Mouse (Mus musculus) Patski (cell line): ENCODE data around the gene Enpp1. TPM values are rescaled to one million over a fixed set of nuclear protein-coding genes. Genes with fewer than 3 reads are reported as not detected.

Experiments used
- ATAC-seq: fragments of 100-300 bp; one replicate; pipeline ENCODE4 v1.8.0; 2021
- CTCF ChIA-PET: fragments of 350-600 bp; sonication (Branson Sonifier 250); formaldehyde crosslinking; loops from one replicate; lab custom pipeline; 2022; ENCODE audit warnings: inconsistent platforms; lab: Charles Lee
- POLR2A ChIA-PET: fragments of 350-600 bp; sonication (Branson Sonifier 250); formaldehyde crosslinking; loops from one replicate; lab custom pipeline; 2022; ENCODE audit warnings: antibody characterized with exemption, inconsistent platforms; lab: Charles Lee
- DNase-seq: peaks from one replicate; pipeline ENCODE4 v3.0.0-alpha.2; 2011; ENCODE audit warnings: low read depth, low spot score
- H3K27me3 ChIP-seq: fragments of 371-371 bp; one replicate; pipeline ENCODE4 v1.5.1; 2021
- CTCF ChIP-seq: fragments of 100-300 bp; IDR thresholded peaks from one replicate; pipeline ENCODE4 v1.5.1; 2021
- in situ Hi-C: fragments of 300-500 bp; cut with MboI; formaldehyde crosslinking; loops from 3 replicates; pipeline ENCODE4 v1.11.1; 2018; ENCODE audit warnings: low pct_unique_long_range_greater_than_20kb, mixed read lengths
- polyA plus RNA-seq: library from polyadenylated mRNA; unstranded; gene quantifications from one replicate; pipeline ENCODE4 v1.2.3, GENCODE M21; 2021

The Enpp1 gene
- polyA plus RNA-seq, 1 experiment from 2014 or later, result 4.0 TPM

- no peaks in the 10 kb centered on the region for H3K27me3 ChIP-seq
- ChIA-PET POLR2A (no interaction called here), CTCF (no interaction called here)
- TF ChIP-seq CTCF, result no peak
- in situ Hi-C loops, result no loop called here
- DNase-seq (no peak), ATAC-seq (no peak)
Measured at GRCm38 (mm10) chr10:24735027-24735777, 23.2 kb upstream of the Enpp1 start.

GRCm38 (mm10) chr10:24727478-24727877, 15.5 kb upstream of the Enpp1 start:
- DNase-seq, result no peak
- TF ChIP-seq CTCF, result no peak
- in situ Hi-C loops, result no loop called here
- H3K27me3 ChIP-seq, result no peaks in the 10 kb centered on the region
- ChIA-PET POLR2A (no interaction called here), CTCF (no interaction called here)
- ATAC-seq, result no peak

GRCm38 (mm10) chr10:24725197-24725596, 13.2 kb upstream of the Enpp1 start:
- in situ Hi-C loops, result no loop called here
- ChIA-PET CTCF (no interaction called here), POLR2A (no interaction called here)
- ATAC-seq (no peak), DNase-seq (no peak)
- H3K27me3 ChIP-seq, result no peaks in the 10 kb centered on the region
- no peak for TF ChIP-seq CTCF

- ATAC-seq (no peak), DNase-seq (no peak)
- CTCF ChIA-PET, result no interaction called here
- H3K27me3 ChIP-seq, result peaks cover 2% of the 10 kb centered on the region
- POLR2A ChIA-PET, result no interaction called here
- in situ Hi-C loops, result no loop called here
- TF ChIP-seq CTCF, result no peak
Measured at GRCm38 (mm10) chr10:24721841-24722240, 9.9 kb upstream of the Enpp1 start.

GRCm38 (mm10) chr10:24719383-24719782, 7.4 kb upstream of the Enpp1 start:
- peaks cover 2% of the 10 kb centered on the region for H3K27me3 ChIP-seq
- TF ChIP-seq CTCF, result no peak
- no peak for ATAC-seq
- CTCF ChIA-PET, result no interaction called here
- no peak for DNase-seq
- in situ Hi-C loops, result no loop called here
- POLR2A ChIA-PET, result no interaction called here

- ATAC-seq (no peak), DNase-seq (no peak)
- in situ Hi-C loops, result no loop called here
- H3K27me3 ChIP-seq, result peaks cover 2% of the 10 kb centered on the region
- TF ChIP-seq CTCF, result no peak
- CTCF ChIA-PET, result no interaction called here
- POLR2A ChIA-PET, result no interaction called here
Measured at GRCm38 (mm10) chr10:24718720-24719119, 6.8 kb upstream of the Enpp1 start.

GRCm38 (mm10) chr10:24718058-24718457, 6.1 kb upstream of the Enpp1 start:
- TF ChIP-seq CTCF, result no peak
- in situ Hi-C loops, result no loop called here
- ATAC-seq (no peak), DNase-seq (no peak)
- ChIA-PET CTCF (no interaction called here), POLR2A (no interaction called here)
- H3K27me3 ChIP-seq, result peaks cover 2% of the 10 kb centered on the region

- CTCF ChIA-PET, result no interaction called here
- DNase-seq (no peak), ATAC-seq (no peak)
- no peak for TF ChIP-seq CTCF
- POLR2A ChIA-PET, result no interaction called here
- peaks cover 2% of the 10 kb centered on the region for H3K27me3 ChIP-seq
- in situ Hi-C loops, result no loop called here
Measured at GRCm38 (mm10) chr10:24716232-24716631, 4.3 kb upstream of the Enpp1 start.

GRCm38 (mm10) chr10:24712901-24713300, 942 bp upstream of the Enpp1 start:
- DNase-seq (no peak), ATAC-seq (no peak)
- ChIA-PET POLR2A (no interaction called here), CTCF (interaction anchor here (1.4 kb wide), 1 partner anchor 9 kb away, joined by 3 read pairs; no protein-coding TSS in a partner anchor)
- no peaks in the 10 kb centered on the region for H3K27me3 ChIP-seq
- no peak for TF ChIP-seq CTCF
- in situ Hi-C loops, result no loop called here

GRCm38 (mm10) chr10:24712367-24712761, 405 bp upstream of the Enpp1 start:
- CTCF ChIA-PET, result interaction anchor here (1.4 kb wide), 1 partner anchor 9 kb away, joined by 3 read pairs; no protein-coding TSS in a partner anchor
- ATAC-seq (no peak), DNase-seq (no peak)
- no peaks in the 10 kb centered on the region for H3K27me3 ChIP-seq
- in situ Hi-C loops, result no loop called here
- POLR2A ChIA-PET, result no interaction called here
- no peak for TF ChIP-seq CTCF

GRCm38 (mm10) chr10:24711071-24711470, 888 bp downstream of the Enpp1 start:
- TF ChIP-seq CTCF, result no peak
- ChIA-PET CTCF (no interaction called here), POLR2A (no interaction called here)
- H3K27me3 ChIP-seq, result no peaks in the 10 kb centered on the region
- ATAC-seq (no peak), DNase-seq (no peak)
- in situ Hi-C loops, result no loop called here
